ENCODE assay signal across 7 mouse cellular contexts in the genomic region with DNA sequence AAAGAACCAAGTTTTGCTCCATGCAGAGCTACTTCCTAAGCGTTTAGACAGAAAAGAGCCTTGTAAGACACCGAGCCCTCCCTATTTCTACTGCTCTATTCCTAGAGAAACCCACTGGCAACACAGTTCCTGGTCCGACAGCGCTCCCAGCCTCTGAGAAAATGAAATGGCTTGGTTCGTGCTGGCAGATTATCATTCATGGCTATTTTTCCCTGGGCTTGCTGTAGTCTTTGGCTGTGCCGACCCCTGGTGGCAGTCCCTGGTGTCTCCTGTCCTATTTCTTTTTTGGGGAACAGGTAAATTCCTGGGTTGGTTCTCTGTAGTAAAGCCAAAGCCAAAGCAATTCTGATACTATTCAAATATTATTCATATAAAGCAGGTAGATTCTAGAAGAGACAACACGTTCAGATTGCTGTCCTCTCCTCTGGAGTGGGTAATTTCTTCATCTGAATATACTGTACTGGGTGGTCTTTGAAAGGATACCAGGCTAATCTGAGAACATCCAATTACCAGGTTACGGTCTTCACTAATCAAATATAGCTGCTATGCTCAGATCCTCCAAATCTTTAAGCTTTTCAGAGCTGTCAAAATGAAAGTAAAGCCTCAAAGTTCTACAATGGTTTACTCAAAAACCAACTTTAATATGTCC.
DNase-seq lines count a peak whose midpoint lies in the region; ATAC-seq and TF ChIP-seq lines count a peak whose summit lies in the region.

No protein-coding gene starts in this region.

- H3K4me1 ChIP-seq in cortical plate, adult 2 months (ENCODE audit: control insufficient read depth, insufficient read depth, low read length) = no peaks in the 10 kb centered on the region

- H3K27ac ChIP-seq in cortical plate, adult 2 months (ENCODE audit: insufficient read depth, low read length) = no peak overlapping the region
- H3K27ac ChIP-seq in left cerebral cortex, adult 2 months = no peak overlapping the region

- intact Hi-C loops in gastrocnemius, postnatal 14 days (cut with DNase I; ENCODE audit: low total_unique reads) = loop anchor here (5.0 to 10.0 kb wide), 2 partner anchors 151 to 419 kb away; no protein-coding TSS in a partner anchor
- intact Hi-C loops in left cerebral cortex, adult 2 months (cut with DNase I) = loop anchor here (1.0 to 10.0 kb wide), 2 partner anchors 153 to 509 kb away; a partner anchor contains a TSS

- TF ChIP-seq POLR2A in cortical plate, adult 2 months (IDR thresholded peaks at IDR 0.05; ENCODE audit: extremely low read depth, insufficient read depth, low read length) = no peak

- ATAC-seq in megakaryocyte, adult 5-6 weeks (ENCODE audit: poor library complexity, severe bottlenecking) = peak; percentile 74

- no peak overlapping the region for H3K4me3 ChIP-seq in cortical plate, adult 2 months (ENCODE audit: insufficient read depth, low read length)
- no peak overlapping the region for H3K4me3 ChIP-seq in left cerebral cortex, adult 2 months

- peak; percentile 55 to 67 for DNase-seq in adrenal gland, adult 18-20 months (ENCODE audit: low spot score in 2 of 2)
- DNase-seq in gastrocnemius, postnatal 14 days = peak; percentile 75
- DNase-seq in induced T-regulatory cell, adult 2 months (ENCODE audit: low read depth) = peak; percentile 73
- peak; percentile 46 to 65 for DNase-seq in left cerebral cortex, adult 2 months (ENCODE audit: extremely low spot score in 1 of 2, low spot score in 2 of 2)
- peak; percentile 32 to 44 for DNase-seq in right cerebral cortex, postnatal 36 days (ENCODE audit: low spot score in 2 of 2)

- peak; percentile 61 for TF ChIP-seq CTCF in cortical plate, adult 2 months (IDR thresholded peaks at IDR 0.05; ENCODE audit: extremely low read depth, insufficient read depth, low read length)
- peak; percentile 81 for TF ChIP-seq CTCF in left cerebral cortex, adult 2 months (IDR thresholded peaks at IDR 0.05)
